19 mouse cellular contexts compared by ENCODE assay signal in genomic region chr4:125172736-125173135, GRCm38 (mm10). TPM values are rescaled to one million over a fixed set of nuclear protein-coding genes. Genes with fewer than 3 reads are reported as not detected.
A peak's percentile ranks its signal among the peaks of the same experiment; 100 is the strongest.
DNase-seq lines count a peak whose midpoint lies in the region; TF ChIP-seq lines count a peak whose summit lies in the region.
"Had no signal": no experiment of that assay in that cellular context is flagged by ENCODE, and none has a peak within 500 bp of the region (broad histone marks: within the 10 kb centered on the region; RNA-seq: fewer than 3 reads in every experiment).

No protein-coding gene starts in this region.

- peak; percentile 26 to 31 for DNase-seq in left cerebral cortex, postnatal 36 days (ENCODE audit: low spot score in 2 of 2)
- DNase-seq in left cerebral cortex, adult 2 months (ENCODE audit: extremely low spot score in 1 of 2, low spot score in 2 of 2): no peak
- peak; percentile 48 for DNase-seq in right cerebral cortex, adult 18-20 months
- DNase-seq in right cerebral cortex, postnatal 10 days (ENCODE audit: low spot score in 2 of 2): no peak
- DNase-seq in ES-E14 (ENCODE audit: low read depth, low spot score): no peak
- DNase-seq in natural killer cell, adult 2 months (ENCODE audit: low spot score in 2 of 2): peak; percentile 8 to 36
- DNase-seq in layer of hippocampus, postnatal 14 days (ENCODE audit: low spot score in 2 of 2): no peak
- DNase-seq: adrenal gland, adult 2 months; adrenal gland, postnatal 14 days; B cell, adult 2 months; cerebellum, adult 18-20 months; cerebellum, adult 9-10 months; cerebellum, postnatal 14 days; forebrain, postnatal 0 days; gastrocnemius, adult 2 months; gastrocnemius, postnatal 14 days; heart, adult 11 months had no signal

- no peak for TF ChIP-seq CTCF in left cerebral cortex, adult 2 months (IDR thresholded peaks at IDR 0.05)

- intact Hi-C loops in left cerebral cortex, postnatal 36 days (cut with DNase I): no loop called here
- intact Hi-C loops in left cerebral cortex, adult 2 months (cut with DNase I): no loop called here

- H3K9me3 ChIP-seq in ES-E14 (ENCODE audit: control insufficient read depth, insufficient read depth, low read depth, low read length): no peaks in the 10 kb centered on the region
- H3K9me3 ChIP-seq: hindbrain, embryonic 12.5 days; hindbrain, embryonic 15.5 days had no signal

- peaks cover 0 to 3% of the 10 kb centered on the region in 2 experiments; a peak in 1 of 4 replicates for H3K4me1 ChIP-seq in ES-E14 (ENCODE audit: control insufficient read depth in 2 of 2, insufficient read depth in 2 of 2, low read length in 2 of 2, poor library complexity in 1 of 2)

- no peaks in the 10 kb centered on the region for H3K36me3 ChIP-seq in ES-E14 (ENCODE audit: control insufficient read depth, insufficient read depth, low read length, poor library complexity, severe bottlenecking)
- H3K36me3 ChIP-seq: hindbrain, embryonic 12.5 days; hindbrain, embryonic 15.5 days had no signal

- no peak overlapping the region for H3K27ac ChIP-seq in left cerebral cortex, adult 2 months
- peak overlapping the region; percentile 2; the same call in 1 of the 2 replicates for H3K27ac ChIP-seq in ES-E14 (ENCODE audit: insufficient read depth, low read depth, low read length, poor library complexity, severe bottlenecking)
- H3K27ac ChIP-seq: gastrocnemius, adult 2 months; hindbrain, embryonic 12.5 days; hindbrain, embryonic 15.5 days had no signal

- H3K9ac ChIP-seq in ES-E14 (ENCODE audit: insufficient read depth, low read depth, low read length, poor library complexity, severe bottlenecking): no peak overlapping the region
- H3K9ac ChIP-seq: forebrain, postnatal 0 days; hindbrain, embryonic 12.5 days; hindbrain, embryonic 15.5 days had no signal

- no peak overlapping the region for H3K4me3 ChIP-seq in left cerebral cortex, adult 2 months
- H3K4me3 ChIP-seq in ES-E14 (ENCODE audit: insufficient read depth in 1 of 2, low read depth in 1 of 2, low read length in 2 of 2, poor library complexity in 1 of 2, severe bottlenecking in 1 of 2): no peak overlapping the region
- H3K4me3 ChIP-seq: gastrocnemius, adult 2 months; hindbrain, embryonic 12.5 days; hindbrain, embryonic 15.5 days had no signal

- in situ Hi-C loops in ES-E14 (cut with MboI; ENCODE audit: low sequenced_read_pairs in 2 of 2, unreplicated experiment in 2 of 2): no loop called here

TF ChIP-seq in ES-E14, 5 proteins besides CTCF, POLR2A, EP300 and RAD21:
- TF ChIP-seq ZNF384 (IDR thresholded peaks at IDR 0.05; ENCODE audit: low read depth, low read length): no peak
- TF ChIP-seq CHD2 (IDR thresholded peaks at IDR 0.05; ENCODE audit: low read depth, low read length): no peak
- TF ChIP-seq HCFC1 (IDR thresholded peaks at IDR 0.05; ENCODE audit: borderline replicate concordance, insufficient read depth, low read length): no peak
- no peak for TF ChIP-seq MAFK (IDR thresholded peaks at IDR 0.05; ENCODE audit: insufficient read depth, low read depth, low read length)
- TF ChIP-seq ZC3H11A (IDR thresholded peaks at IDR 0.05; ENCODE audit: borderline replicate concordance, low read depth, low read length): no peak

RNA-seq across cellular contexts. Expression of gene Zc3h12a, which starts 45.1 kb away (rescaled TPM):
- total RNA-seq in left cerebral cortex, postnatal 36 days (2021): under 1 TPM; 0.54 to 0.70 TPM
- total RNA-seq in left cerebral cortex, adult 2 months (2021): under 1 TPM; 0.79 to 1.00 TPM
- total RNA-seq in ES-E14 (2012; rRNA removed): 4.9 and 10.4 TPM in 2 replicates
- 1 to 10 TPM; 1.2 to 1.9 TPM for total RNA-seq in layer of hippocampus, postnatal 14 days (2021)
- total RNA-seq: forebrain, postnatal 0 days had no signal

Comparison
In these comparisons a context has a peak if more than half of its experiments do, and no peak if none do; other contexts are left out.
1. DNase-seq: peak in left cerebral cortex, postnatal 36 days (2 of 2), right cerebral cortex, adult 18-20 months (single experiment) and natural killer cell, adult 2 months (2 of 2); none in left cerebral cortex, adult 2 months (0 of 2), right cerebral cortex, postnatal 10 days (0 of 2), ES-E14 (single experiment) and layer of hippocampus, postnatal 14 days (0 of 2).